Mouse (Mus musculus) kidney, postnatal 0 days (tissue): ENCODE measurements around the gene Tspo. TPM values are rescaled to one million over a fixed set of nuclear protein-coding genes. Genes with fewer than 3 reads are reported as not detected.

Source experiments
- ATAC-seq: fragments of 200-750 bp; cut with Nextera tagmentation; replicated peaks from 2 replicates; pipeline ENCODE4 v1.8.0; 2017; ENCODE audit warnings: low read depth, moderate number of reproducible peaks, moderate TSS enrichment, moderate library complexity; ENCODE audit not compliant: low FRiP score
- DNase-seq: peaks from one replicate; pipeline ENCODE4 v3.0.0-alpha.2; 2016; ENCODE audit warnings: low spot score
- H3K27ac ChIP-seq: fragments of 300-500 bp; sonication (generic); 2 replicates; pipeline ENCODE4 v1.5.1; 2014; ENCODE audit warnings: mild to moderate bottlenecking
- H3K27me3 ChIP-seq: fragments of 300-500 bp; sonication (generic); 2 replicates; pipeline ENCODE4 v1.6.1; 2014; ENCODE audit warnings: low read length, mixed read lengths; ENCODE audit not compliant: insufficient read depth
- H3K36me3 ChIP-seq: fragments of 300-500 bp; sonication (generic); 2 replicates; pipeline ENCODE4 v1.6.1; 2014; ENCODE audit warnings: low read length, mixed read lengths; ENCODE audit not compliant: insufficient read depth
- H3K4me1 ChIP-seq: fragments of 300-500 bp; sonication (generic); replicated peaks from 2 replicates; pipeline ENCODE4 v1.6.1; 2014; ENCODE audit warnings: antibody characterized with exemption, low read length, mixed read lengths; ENCODE audit not compliant: insufficient read depth
- H3K4me2 ChIP-seq: fragments of 300-500 bp; sonication (generic); 2 replicates; pipeline ENCODE4 v1.6.1; 2014; ENCODE audit warnings: mild to moderate bottlenecking, low read length, moderate library complexity, mixed read lengths
- H3K4me3 ChIP-seq: fragments of 300-500 bp; sonication (generic); replicated peaks from 2 replicates; pipeline ENCODE4 v1.5.1; 2014; ENCODE audit warnings: low read depth, low read length
- H3K9ac ChIP-seq: fragments of 300-500 bp; sonication (generic); 2 replicates; pipeline ENCODE4 v1.6.1; 2014; ENCODE audit warnings: low read depth, low read length
- H3K9me3 ChIP-seq: fragments of 300-500 bp; sonication (generic); replicated peaks from 2 replicates; pipeline ENCODE4 v1.6.1; 2016; ENCODE audit warnings: low read length, inconsistent platforms, mixed read lengths
- CTCF ChIP-seq: IDR thresholded peaks from 2 replicates; pipeline ENCODE4 v1.5.1; 2016; ENCODE audit warnings: antibody characterized with exemption, low read depth, mild to moderate bottlenecking, moderate library complexity
- WGBS: fragments of 180-500 bp; shearing (Covaris S2); extraction: QIAGEN DNeasy Blood & Tissue Kit; methylation state at CpG from one replicate; pipeline ENCODE4 v1.1.7; 2014; 5-methylcytosine and 5-hydroxymethylcytosine counted together
- polyA plus RNA-seq: library from polyadenylated mRNA; unstranded; fragments of >200 nt; fragmentation: Nextera tagmentation; extraction: Ambion mirVana; gene quantifications from 2 replicates; pipeline ENCODE4 v1.2.1, GENCODE M21; 2015

The Tspo gene
- polyA plus RNA-seq, 1 experiment from 2014 or later = 169 TPM

DNA sequence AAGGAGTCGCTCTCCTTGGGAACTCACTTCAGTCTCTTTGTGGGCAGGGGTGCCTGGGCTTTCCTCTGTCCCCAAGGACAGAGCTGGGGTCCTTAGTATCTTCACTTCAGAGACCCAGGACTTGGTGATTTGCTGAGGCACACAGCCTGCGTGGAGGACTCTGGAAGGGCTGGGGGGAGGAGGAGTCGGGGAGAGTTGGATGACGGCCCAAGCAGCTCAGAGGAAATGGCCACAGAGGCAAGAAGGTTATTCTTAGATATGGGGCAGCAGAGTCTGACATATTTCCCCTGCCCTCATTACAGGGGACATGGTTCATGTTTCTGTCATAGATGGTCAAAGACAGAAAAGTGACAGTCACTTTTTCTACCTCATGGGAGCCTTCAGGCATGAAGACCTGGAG, 23.5 kb upstream of the Tspo start:
- no peak for TF ChIP-seq CTCF
- Histone ChIP-seq H3K36me3 (no peaks in the 10 kb centered on the region), H3K27ac (no peak overlapping the region; the same call in 1 of the 2 replicates), H3K4me1 (no peaks in the 10 kb centered on the region), H3K4me2 (no peak overlapping the region), H3K9ac (no peak overlapping the region), H3K4me3 (no peak overlapping the region), H3K27me3 (no peaks in the 10 kb centered on the region), H3K9me3 (no peaks in the 10 kb centered on the region)
- no peak for ATAC-seq
- 40% methylated on average over 4 of the region's 4 CpGs for WGBS
- DNase-seq = no peak

DNA sequence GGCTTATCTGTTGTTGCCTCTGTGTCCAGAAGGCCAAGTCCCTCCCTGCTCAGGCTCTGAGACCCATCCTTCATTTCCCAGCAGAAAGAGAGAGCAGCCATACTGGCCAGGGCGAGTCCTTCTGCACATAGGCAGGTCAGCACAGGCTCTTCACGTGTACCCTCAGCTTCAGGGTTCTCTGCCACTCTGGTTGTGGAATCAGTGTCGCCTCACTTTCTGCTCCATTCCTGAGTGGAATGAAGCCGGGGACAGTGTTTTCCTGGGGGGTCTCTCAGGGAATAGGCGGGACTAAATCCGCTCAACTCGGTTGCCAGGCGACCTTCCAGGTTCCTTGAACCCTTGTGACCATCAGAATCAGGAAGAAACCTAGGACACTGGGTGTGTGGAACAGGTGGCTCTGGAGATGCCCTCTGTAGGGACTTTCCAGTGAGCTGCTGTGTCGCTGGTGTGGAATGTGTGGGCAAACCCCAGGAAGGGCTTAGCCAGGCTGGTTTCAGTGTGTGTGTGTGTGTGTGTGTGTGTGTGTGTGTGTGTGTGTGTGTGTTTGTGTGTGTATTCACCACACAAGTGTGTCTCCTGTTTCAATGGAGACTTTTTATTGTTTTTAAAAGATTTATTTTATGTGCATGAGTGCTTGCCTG, 21.6 kb upstream of the Tspo start:
- Histone ChIP-seq H3K4me3 (no peak overlapping the region), H3K36me3 (0 out of 2 replicates have a peak, but pooled peaks cover 12% of the 10 kb centered on the region), H3K4me1 (no peaks in the 10 kb centered on the region), H3K27me3 (no peaks in the 10 kb centered on the region), H3K9me3 (no peaks in the 10 kb centered on the region), H3K9ac (no peak overlapping the region), H3K27ac (no peak overlapping the region), H3K4me2 (no peak overlapping the region)
- no peak for TF ChIP-seq CTCF
- DNase-seq = no peak
- ATAC-seq = no peak
- 82% methylated on average over 9 of the region's 9 CpGs for WGBS

DNA sequence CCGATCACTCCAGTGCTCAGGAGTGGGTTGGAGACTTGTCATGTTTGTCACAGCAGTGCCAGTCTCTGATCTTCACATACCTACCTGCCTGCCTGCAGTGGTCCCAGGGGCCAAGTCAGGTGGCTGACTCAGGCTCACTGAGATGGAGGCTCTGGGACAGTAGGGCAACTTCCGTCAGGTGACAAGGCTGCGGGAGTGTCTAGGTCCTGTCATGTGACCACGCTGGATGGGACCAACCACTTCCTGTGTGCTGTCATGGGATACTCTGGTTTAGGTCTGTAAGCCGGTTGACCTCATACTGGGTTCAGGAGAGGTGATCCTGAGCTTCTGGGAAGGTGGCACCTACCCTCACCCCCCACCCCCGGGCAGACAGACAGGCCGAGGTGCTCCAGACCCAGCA, 17.4 kb upstream of the Tspo start:
- no peak for ATAC-seq

DNA sequence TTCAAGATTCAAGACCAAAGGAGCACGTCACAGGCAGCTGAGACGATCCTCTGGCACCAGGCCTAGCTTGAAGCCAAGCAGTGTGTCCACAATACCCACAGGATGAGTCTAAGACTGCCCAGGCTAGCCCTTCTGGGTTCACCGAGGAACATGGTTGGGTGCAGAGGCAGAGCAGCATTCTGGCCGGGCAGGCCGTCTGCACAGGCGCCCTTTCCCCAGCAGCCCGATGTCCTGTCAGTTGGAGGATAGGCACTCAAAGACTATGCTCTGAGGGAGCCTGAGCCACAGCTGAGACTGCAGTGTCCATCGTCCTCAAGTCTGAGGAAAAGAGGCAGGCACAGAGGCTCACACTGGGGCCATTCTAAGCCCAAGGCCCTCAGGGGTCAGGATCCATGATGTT, 16.2 kb upstream of the Tspo start:
- no peak for ATAC-seq
- Histone ChIP-seq H3K4me3 (no peak overlapping the region), H3K27ac (no peak overlapping the region), H3K4me1 (no peaks in the 10 kb centered on the region), H3K4me2 (no peak overlapping the region), H3K27me3 (no peaks in the 10 kb centered on the region), H3K9me3 (no peaks in the 10 kb centered on the region), H3K9ac (no peak overlapping the region), H3K36me3 (peaks cover 57% of the 10 kb centered on the region)
- TF ChIP-seq CTCF = no peak
- 93% methylated on average over 8 of the region's 8 CpGs for WGBS
- no peak for DNase-seq

More for the DNA sequence above, 17.4 kb upstream of the Tspo start:
- no peaks in the 10 kb centered on the region for H3K27me3 ChIP-seq
- no peak overlapping the region for H3K27ac ChIP-seq
- 90% methylated on average over 7 of the region's 7 CpGs for WGBS
- no peak overlapping the region for H3K9ac ChIP-seq
- H3K9me3 ChIP-seq = no peaks in the 10 kb centered on the region
- H3K4me3 ChIP-seq = no peak overlapping the region
- H3K36me3 ChIP-seq = peaks cover 53% of the 10 kb centered on the region
- no peak for DNase-seq
- no peaks in the 10 kb centered on the region for H3K4me1 ChIP-seq
- no peak overlapping the region for H3K4me2 ChIP-seq
- no peak for TF ChIP-seq CTCF

DNA sequence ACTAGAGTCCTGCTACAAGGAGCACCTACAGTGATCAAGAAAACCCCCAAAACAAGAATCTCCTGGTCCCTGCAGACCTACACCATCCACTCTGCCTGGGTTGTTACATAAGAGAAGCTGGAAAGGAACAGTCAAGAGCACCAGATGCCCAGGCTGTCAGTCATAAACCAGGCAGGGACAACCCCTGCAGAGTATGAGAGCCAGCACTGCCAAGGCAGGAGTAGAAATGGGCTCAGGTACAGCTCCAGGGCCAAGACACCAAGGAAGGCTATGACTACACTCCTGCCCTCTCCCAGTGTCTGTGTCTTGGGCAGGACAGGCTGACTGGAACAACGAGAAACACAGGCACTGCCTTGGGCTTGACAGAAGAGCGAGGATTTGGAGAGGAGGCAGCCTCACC, 13.3 kb upstream of the Tspo start:
- H3K36me3 ChIP-seq = peaks cover 57% of the 10 kb centered on the region
- TF ChIP-seq CTCF = no peak

DNA sequence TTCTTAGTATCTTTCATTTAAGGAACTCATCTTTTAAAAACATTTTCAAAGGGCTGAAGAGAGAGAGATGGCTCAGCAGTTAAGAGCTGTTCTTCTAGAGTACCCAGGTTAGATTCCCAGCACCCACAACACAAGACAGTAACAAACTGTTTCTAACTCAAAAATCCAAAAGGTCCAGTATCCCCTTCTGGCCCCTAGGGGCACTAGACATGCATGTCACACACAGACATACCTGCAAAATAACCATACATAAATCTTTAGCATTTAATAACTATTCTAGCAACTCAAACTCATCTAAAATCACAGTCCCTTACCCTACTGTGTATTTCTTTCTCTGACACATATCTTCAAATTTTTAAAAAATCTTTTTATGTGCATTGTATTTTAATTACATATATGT, 9.6 kb upstream of the Tspo start:
- H3K4me1 ChIP-seq = 0 out of 2 replicates have a peak, but pooled peaks cover 4% of the 10 kb centered on the region
- H3K9ac ChIP-seq = no peak overlapping the region
- DNase-seq (no peak), ATAC-seq (no peak)
- H3K27ac ChIP-seq = no peak overlapping the region
- peak; percentile 46; the same call in 1 of the 2 replicates for TF ChIP-seq CTCF
- H3K36me3 ChIP-seq = peaks cover 24% of the 10 kb centered on the region; the same call in 1 of the 2 replicates
- H3K27me3 ChIP-seq = no peaks in the 10 kb centered on the region
- H3K9me3 ChIP-seq = no peaks in the 10 kb centered on the region
- no peak overlapping the region for H3K4me2 ChIP-seq
- H3K4me3 ChIP-seq = no peak overlapping the region

More for the DNA sequence above, 13.3 kb upstream of the Tspo start:
- no peak overlapping the region for H3K9ac ChIP-seq
- ATAC-seq (no peak), DNase-seq (no peak)
- H3K4me2 ChIP-seq = no peak overlapping the region
- H3K27ac ChIP-seq = no peak overlapping the region
- WGBS = 98% methylated on average over 2 of the region's 2 CpGs
- no peak overlapping the region for H3K4me3 ChIP-seq
- no peaks in the 10 kb centered on the region for H3K27me3 ChIP-seq
- H3K9me3 ChIP-seq = no peaks in the 10 kb centered on the region
- H3K4me1 ChIP-seq = 0 out of 2 replicates have a peak, but pooled peaks cover 4% of the 10 kb centered on the region
